Mouse (Mus musculus) mouse embryonic stem cell (cell line): ENCODE data around the gene Ypel2.

Source experiments
- in situ Hi-C, 2 experiments: fragments of 300-500 bp; cut with MboI; formaldehyde crosslinking; loops; 1 replicate in 1 of 2; 3 replicates in 1 of 2; pipeline ENCODE4 v1.14.3; 2019 to 2020; ENCODE audit warnings: low sequenced_read_pairs in 2 of 2, low pct_unique_long_range_greater_than_20kb in 1 of 2, mixed read lengths in 1 of 2; ENCODE audit not compliant: unreplicated experiment in 1 of 2

The Ypel2 gene

DNA sequence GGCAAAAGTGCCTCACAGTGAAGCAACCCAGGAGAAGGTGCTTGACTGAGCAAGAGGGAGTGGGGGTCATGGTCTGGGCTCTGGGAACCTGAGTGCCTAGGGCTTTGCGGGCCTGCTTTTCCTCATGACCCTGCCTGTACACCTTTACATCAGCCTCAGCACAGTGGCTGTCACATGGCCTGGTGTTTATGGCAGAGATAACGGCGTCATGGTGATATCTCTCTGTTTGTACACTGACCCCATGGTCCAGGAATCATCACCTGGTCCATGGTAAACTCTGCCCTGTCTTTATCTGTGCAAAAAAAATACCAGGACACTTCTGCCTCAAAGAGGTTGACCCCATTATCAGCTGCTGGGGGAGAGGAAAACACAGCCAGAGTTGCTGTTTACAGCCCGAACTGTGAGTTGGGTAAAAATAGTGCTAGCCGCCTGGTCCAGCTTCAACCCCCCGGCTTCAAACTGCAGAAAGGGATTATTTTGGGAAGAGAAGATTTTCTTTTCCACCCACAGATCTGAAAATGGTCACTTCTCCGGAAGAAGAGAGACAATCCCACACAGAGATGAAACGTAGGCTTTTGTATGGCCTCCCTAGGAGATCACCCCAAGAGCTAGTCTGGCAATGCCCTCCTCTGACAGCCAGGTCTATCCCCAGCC, 76.8 kb downstream of the Ypel2 start:
- in situ Hi-C loops: no loop called here

DNA sequence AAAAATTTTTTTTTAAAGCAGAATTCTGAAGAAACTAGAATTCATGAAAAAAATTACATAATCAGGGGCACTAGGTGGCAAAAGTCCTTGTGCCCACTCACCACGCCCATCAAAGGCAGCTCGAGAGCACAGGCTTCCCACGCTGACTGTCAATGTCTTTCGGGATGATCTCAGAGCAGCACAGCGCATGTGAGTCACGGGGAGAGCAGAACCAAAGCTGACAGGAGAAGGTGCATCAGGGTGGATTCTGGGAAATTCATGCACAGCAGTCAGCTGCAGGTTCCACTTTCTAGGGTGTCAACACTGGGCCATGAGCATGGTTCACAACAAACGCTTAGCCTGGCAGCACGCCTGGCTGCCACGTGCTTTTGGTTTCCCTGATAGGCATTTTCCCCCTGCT, 79.2 kb downstream of the Ypel2 start:
- in situ Hi-C loops: no loop called here

DNA sequence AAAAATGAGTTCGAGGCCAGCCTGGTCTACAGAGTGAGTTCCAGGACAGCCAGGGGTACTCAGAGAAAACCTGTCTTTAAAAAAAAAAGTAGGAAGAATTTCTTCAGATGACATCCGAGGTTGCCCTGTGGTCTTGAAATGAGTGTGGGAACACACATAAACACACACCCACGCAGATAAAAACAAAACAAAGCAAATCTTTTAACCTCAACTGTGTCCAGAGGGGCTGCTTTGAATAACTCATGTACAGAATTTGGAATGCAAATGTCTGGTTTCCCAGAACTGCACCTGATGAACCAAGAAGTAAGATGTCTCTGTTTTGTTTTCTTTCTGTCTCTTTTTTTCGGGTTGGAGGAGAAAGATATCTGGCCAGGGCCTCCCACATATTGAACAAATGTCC, 83.3 kb downstream of the Ypel2 start:
- in situ Hi-C loops: no loop called here

DNA sequence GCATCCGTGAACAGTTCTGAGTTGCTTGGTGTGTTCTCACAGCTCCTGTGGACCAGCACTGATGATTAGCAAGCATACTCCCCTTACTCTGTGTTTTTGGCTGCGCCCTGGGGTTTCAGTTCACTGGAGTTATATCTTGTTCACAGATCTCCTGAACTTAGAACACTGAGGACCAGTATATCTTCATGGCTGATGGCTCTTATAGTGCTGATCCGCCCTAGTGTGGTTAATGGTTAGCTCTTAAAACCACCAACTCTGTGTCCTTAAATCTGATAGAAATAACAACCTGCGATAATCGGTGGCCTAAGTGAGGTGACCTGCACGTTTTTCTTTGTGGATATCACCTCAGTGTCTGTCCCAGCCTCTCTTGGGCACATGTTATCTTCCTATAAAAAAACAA, 84.5 kb downstream of the Ypel2 start:
- in situ Hi-C loops: loop anchor here (10.0 kb wide), 1 partner anchor 96 kb away; no protein-coding TSS in a partner anchor

DNA sequence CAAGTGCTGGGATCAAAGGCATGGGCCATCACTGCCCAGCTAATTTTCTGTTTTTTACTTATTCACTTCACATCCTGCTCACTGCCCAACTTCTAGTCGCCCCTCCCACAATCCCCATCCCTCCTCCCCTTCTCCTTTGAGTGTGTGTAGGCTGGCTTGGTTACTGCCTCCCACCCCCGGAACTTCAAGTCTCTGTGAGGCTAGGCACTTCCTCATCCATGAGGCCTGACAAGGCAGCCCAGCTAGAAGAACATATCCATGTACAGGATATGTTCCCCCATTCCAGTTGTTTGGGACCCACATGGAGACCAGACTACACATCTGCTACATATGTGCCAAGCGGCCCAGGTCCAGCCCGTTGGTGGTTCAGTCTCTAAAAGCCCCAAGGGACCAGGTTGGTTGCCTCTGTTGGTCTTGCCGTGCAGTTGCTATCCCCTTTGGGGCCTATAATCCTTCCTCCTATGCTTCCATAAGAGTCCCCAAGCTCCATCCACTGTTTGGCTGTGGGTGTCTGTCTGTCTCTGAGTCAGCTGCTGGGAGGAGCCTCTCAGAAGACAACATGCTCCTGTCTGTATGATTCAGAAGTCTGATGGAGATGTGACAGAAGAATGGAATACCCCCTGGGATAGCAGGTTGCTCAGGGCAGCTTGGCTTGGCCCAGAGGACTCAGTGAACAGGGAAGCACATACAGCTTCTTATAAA, 85.5 kb downstream of the Ypel2 start:
- in situ Hi-C loops: loop anchor here (10.0 kb wide), 1 partner anchor 97 kb away; no protein-coding TSS in a partner anchor

DNA sequence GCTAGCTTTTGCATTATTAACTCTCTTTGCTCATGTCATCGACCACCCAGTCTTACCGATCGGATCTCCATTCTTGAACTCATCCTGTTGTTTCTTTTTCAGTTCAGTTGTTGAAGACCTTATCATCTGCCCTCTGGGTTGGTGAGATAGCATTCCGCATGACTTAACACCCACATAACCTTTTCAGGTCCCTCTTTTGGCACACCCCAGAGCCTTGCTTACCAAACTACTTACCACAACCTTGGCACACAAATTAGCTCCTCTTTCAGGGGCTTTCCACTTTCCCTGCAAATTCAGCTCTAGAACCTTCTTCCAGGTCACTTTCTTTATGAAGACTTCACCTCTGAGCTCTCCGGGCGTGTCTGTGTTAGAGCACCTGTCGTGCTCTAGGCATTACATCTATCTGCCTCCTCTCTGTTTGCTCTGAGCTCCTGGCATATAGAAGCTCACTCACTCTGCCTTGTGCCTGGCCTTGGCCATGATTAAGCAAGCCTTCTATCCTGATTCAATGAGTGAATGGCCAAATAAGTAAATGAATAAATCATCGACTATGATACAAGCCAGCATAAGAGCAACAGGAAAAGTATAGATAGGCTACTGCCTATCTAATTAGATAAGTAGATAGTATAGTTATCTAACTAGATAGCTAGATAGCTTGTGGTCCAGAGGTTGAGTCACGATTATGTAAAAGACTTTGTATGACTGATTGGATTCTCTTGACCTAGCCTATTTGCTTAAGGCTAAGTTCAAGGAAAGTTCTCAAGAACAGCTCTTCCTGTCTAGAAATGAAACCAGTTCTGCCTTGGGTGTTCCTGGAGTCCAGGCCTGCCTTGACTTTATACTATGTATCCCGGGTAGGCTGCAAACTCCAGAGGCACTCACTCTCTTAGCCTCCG, 86.5 kb downstream of the Ypel2 start:
- in situ Hi-C loops: loop anchor here (10.0 kb wide), 1 partner anchor 98 kb away; no protein-coding TSS in a partner anchor

DNA sequence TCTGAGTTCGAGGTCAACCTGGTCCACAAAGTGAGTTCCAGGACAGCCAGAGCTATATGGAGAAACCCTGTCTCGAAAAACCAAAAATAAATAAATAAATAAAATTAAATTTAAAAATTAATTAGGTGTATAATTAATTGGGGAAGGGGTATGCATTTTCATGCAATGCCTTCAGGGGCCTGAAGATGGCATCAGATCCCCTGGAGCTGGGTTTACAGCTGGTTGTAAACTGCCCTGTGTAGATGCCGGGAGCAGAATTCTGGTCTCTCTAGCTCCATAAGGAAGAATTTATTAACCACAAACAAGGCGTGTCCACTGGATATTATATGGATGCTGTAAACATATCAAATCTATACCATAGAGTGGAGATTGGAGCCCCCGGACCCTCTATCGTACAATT, 87.2 kb downstream of the Ypel2 start:
- in situ Hi-C loops: loop anchor here (10.0 kb wide), 1 partner anchor 99 kb away; no protein-coding TSS in a partner anchor

DNA sequence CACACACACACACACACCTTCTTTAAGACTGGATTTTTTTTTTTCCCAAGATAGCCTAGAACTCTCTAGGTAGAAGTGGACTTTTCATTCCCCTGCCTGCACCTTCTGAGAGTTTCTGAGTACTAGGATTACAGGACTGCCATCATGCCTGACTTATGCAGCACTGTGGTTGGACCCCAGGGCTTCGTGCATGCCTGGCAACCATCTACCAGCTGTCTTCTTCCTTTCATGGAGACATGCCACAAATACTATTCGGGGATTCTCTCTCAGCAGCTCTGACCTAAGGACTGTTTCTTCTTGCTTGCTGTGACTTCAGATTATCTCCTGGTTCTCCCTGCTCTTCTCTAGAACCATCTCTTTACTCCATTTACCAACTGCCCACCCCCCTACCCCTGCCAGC, 88.2 kb downstream of the Ypel2 start:
- in situ Hi-C loops: loop anchor here (10.0 kb wide), 1 partner anchor 100 kb away; no protein-coding TSS in a partner anchor

DNA sequence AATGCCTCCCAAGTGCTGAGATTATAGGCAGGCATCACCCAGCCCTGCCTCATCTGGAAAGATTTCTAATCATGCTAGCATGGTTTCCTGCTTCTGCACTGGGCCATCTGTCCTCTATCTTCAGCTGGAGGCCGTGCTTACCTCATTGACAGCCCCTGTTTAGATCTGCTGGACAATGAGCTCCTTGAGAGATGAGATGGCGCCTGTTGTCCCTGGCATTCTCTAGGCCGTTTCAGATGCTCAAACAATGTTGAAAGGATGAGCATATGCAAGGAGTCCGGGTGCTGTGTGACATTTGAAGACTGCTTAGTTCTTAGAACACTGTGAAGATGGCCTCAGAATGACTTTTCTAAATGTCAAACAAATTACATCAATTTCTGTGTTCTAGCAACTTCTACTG, 88.8 kb downstream of the Ypel2 start:
- in situ Hi-C loops: loop anchor here (10.0 kb wide), 1 partner anchor 100 kb away; no protein-coding TSS in a partner anchor

DNA sequence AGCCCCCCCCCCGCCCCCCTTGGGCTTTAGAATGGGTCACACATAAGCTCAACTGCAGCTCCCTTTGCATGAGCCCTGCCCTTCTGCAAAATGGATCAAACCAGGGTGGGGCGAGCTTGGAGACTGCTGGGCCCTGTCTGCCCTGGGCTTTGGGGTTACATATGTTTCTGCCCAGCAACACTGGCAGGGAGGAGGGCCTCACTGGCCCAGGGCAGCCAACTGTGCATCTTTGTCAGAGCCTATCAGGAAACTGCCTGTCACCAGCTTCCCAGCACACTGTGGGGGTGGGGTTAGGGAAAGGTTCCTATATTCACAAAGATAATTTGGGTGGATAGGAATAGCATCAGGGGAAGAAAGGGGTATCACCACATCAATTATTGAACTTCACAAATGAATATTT, 95.1 kb downstream of the Ypel2 start:
- in situ Hi-C loops: no loop called here

DNA sequence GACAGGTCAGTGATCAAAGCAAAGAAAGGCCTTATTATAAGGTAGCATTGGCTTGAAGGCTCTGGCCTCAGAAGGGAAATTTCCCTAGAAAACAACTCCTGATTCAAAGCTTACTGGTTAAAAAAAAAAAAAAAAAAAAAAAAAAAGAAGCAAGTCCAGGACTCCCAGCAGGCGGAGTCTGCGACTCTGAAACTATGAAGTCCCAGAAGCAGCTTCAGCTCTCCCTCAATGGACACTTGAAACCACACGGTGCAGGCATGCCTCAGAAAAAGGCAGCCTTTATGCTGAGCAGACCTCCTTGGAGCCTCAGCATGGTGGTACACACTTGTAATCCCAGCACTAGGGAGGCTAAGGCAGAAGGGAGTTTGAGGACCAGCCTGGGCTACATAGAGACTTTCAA, 97.9 kb downstream of the Ypel2 start:
- in situ Hi-C loops: no loop called here

DNA sequence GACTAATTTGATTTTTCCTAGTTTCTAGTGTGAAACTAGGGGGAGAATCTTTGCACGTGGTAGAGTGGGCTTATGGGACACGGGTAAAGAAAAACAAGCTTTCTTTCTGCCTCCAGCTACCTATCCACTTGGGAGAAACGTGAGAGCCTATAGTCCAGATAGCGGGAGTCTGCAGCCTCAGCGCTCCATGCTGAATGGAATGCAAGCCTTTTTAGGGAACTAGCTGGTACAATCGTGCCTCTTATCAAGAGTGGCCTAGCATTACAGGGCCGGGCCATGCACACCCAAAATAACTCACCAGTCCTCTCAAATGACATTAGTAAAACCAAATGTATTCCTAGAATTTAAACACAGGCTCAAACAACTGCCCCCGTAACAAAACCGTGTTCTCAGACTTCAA, 98.4 kb downstream of the Ypel2 start:
- in situ Hi-C loops: no loop called here

DNA sequence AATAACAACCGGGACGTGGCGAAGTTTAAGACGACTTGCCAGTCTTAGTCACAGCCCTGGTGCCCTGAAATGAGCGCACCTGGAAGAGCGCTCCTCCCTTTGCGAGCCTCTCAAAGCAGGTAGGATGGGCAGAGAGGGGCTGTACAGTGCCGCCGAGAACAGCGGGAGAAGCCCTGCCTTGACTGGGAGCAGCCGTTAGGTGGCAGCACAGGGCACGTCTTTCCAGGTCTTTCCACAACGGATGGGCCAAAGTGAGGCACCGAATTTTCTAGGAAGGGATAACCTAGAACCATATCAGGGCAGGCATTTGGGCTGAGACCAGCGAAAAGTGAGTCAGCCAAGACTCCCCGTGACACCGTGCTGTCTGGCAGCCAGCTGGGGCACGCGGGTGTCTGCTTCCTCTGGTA, 99.3 kb downstream of the Ypel2 start:
- in situ Hi-C loops: no loop called here

DNA sequence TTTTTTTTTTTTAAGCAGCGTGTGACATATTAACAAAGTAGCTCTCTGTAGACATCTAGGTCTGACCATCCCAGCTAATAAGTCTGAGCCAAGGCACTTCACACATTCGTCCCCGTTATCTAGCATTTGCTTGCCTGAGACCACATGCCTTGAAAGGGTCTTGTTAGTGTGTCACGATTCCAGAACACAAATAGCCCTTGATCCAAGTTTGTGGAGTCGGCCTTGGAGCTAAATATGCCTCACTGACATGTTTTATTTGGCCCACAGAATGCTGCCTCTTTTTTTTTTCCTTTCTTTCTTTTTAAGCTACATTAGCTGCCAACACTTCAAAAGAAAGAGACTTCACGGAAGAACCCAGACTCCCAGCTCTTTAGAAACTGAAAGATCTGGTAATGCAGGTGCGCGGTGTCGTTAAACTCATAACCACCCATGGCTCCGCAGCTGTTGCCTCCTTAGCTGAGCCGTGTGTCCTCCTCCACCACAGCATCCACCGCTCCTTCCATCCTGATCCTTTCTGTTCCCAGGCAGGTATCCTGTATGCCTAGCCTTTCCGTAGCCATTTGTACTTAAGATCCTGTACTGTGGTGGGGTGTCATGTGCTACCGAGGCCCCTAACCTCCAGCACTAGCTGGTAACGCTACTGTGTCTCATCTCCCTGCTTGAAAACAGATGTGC, 100.4 kb downstream of the Ypel2 start:
- in situ Hi-C loops: no loop called here
